Mouse (Mus musculus) embryonic facial prominence, embryonic 14.5 days (tissue): Measurements from ENCODE around the gene Serpinb7. TPM values are rescaled to one million over a fixed set of nuclear protein-coding genes. Genes with fewer than 3 reads are reported as not detected.

ENCODE experiments used
- ATAC-seq: fragments of 200-750 bp; cut with Nextera tagmentation; 2 replicates; pipeline ENCODE4 v1.8.0; 2017; ENCODE audit warnings: low read depth, moderate number of reproducible peaks, moderate TSS enrichment
- DNase-seq: peaks from one replicate; pipeline ENCODE4 v3.0.0-alpha.2; 2015; ENCODE audit warnings: low spot score
- H3K27ac ChIP-seq: fragments of 300-500 bp; sonication (generic); replicated peaks from 2 replicates; pipeline ENCODE4 v1.5.1; 2014; ENCODE audit warnings: low read depth, mild to moderate bottlenecking, low read length, moderate library complexity
- H3K27me3 ChIP-seq: fragments of 300-500 bp; sonication (generic); replicated peaks from 2 replicates; pipeline ENCODE4 v1.6.1; 2014; ENCODE audit warnings: low read length; ENCODE audit not compliant: control insufficient read depth, insufficient read depth
- H3K36me3 ChIP-seq: fragments of 300-500 bp; sonication (generic); 2 replicates; pipeline ENCODE4 v1.6.1; 2014; ENCODE audit warnings: low read length, mixed read lengths; ENCODE audit not compliant: control insufficient read depth, insufficient read depth
- H3K4me1 ChIP-seq: fragments of 300-500 bp; sonication (generic); 2 replicates; pipeline ENCODE4 v1.6.1; 2014; ENCODE audit warnings: antibody characterized with exemption, low read length; ENCODE audit not compliant: control insufficient read depth, insufficient read depth
- H3K4me2 ChIP-seq: fragments of 300-500 bp; sonication (generic); 2 replicates; pipeline ENCODE4 v1.6.1; 2014; ENCODE audit warnings: low read depth, mild to moderate bottlenecking, low read length, moderate library complexity, mixed read lengths
- H3K4me3 ChIP-seq: fragments of 300-500 bp; sonication (generic); 2 replicates; pipeline ENCODE4 v1.5.1; 2014; ENCODE audit warnings: low read depth, mild to moderate bottlenecking, low read length
- H3K9ac ChIP-seq: fragments of 300-500 bp; sonication (generic); 2 replicates; pipeline ENCODE4 v1.6.1; 2014; ENCODE audit warnings: low read depth, mild to moderate bottlenecking, low read length, moderate library complexity, mixed read lengths
- H3K9me3 ChIP-seq: fragments of 300-500 bp; sonication (generic); 2 replicates; pipeline ENCODE4 v1.6.1; 2016; ENCODE audit warnings: low read length; ENCODE audit not compliant: control insufficient read depth
- WGBS: fragments of 180-500 bp; shearing (Covaris S2); extraction: QIAGEN DNeasy Blood & Tissue Kit; methylation state at CpG from one replicate; pipeline ENCODE4 v1.1.7; 2014; 5-methylcytosine and 5-hydroxymethylcytosine counted together
- polyA plus RNA-seq: library from polyadenylated mRNA; unstranded; fragments of >200 nt; fragmentation: Nextera tagmentation; extraction: Ambion mirVana; gene quantifications from 2 replicates; pipeline ENCODE4 v1.2.1, GENCODE M21; 2014

Gene Serpinb7
- polyA plus RNA-seq, 1 experiment from 2014 or later, result 9.1 TPM

GRCm38 (mm10) chr1:107381491-107381890 is 18.0 kb upstream of the Serpinb7 start:
- H3K9ac ChIP-seq, result no peak overlapping the region
- H3K4me2 ChIP-seq, result no peak overlapping the region
- H3K4me3 ChIP-seq, result no peak overlapping the region
- H3K36me3 ChIP-seq, result no peaks in the 10 kb centered on the region
- DNase-seq (no peak), ATAC-seq (no peak)
- no peaks in the 10 kb centered on the region for H3K27me3 ChIP-seq
- no peak overlapping the region for H3K27ac ChIP-seq
- no peaks in the 10 kb centered on the region for H3K9me3 ChIP-seq
- H3K4me1 ChIP-seq, result no peaks in the 10 kb centered on the region

DNA sequence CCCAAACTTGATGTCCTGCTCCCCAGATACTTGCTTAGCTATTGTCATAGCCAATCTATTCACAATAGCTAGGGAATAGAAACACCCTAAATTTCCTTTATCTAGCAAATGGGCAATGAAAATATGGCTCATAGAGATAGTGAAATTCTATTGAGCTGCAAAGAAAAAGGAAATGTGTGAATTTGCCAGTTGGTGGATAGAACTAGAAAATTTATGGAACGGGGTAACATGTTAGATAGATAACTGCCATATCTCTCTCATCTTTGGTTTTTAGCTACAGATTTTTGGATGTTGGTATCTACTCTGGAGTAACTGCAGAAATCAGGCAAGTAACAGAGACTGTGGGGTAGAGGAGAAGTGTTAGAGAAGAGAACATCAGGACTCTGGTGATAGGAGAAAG is 17.1 kb upstream of the Serpinb7 start:
- DNase-seq, result no peak
- ATAC-seq, result no peak
- H3K36me3 ChIP-seq, result no peaks in the 10 kb centered on the region
- H3K4me3 ChIP-seq, result no peak overlapping the region
- no peak overlapping the region for H3K9ac ChIP-seq
- no peak overlapping the region for H3K27ac ChIP-seq
- no peaks in the 10 kb centered on the region for H3K4me1 ChIP-seq
- no peaks in the 10 kb centered on the region for H3K9me3 ChIP-seq
- 90% methylated on average over 1 of the region's 1 CpGs for WGBS
- H3K27me3 ChIP-seq, result no peaks in the 10 kb centered on the region
- no peak overlapping the region for H3K4me2 ChIP-seq

DNA sequence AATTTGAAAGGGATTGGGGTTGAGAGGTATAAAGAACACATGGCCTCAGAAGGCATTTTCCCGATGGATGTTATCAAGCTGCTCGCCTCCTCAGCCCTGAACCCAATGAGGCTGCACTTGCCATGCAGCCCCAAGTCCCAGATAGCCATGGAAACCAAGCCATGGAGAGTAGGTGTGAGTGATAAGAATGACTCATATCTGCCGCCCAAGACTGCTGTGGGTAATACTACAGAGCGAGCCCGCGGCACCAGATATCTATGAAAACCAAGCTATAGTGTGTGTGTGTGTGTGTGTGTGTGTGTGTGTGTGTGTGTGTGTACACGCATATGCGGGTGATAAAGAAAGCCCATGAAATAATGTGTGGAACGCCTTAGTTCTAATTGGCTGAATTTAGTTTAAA is 14.9 kb upstream of the Serpinb7 start:
- WGBS, result 93% methylated on average over 9 of the region's 9 CpGs
- H3K4me2 ChIP-seq, result no peak overlapping the region
- no peaks in the 10 kb centered on the region for H3K9me3 ChIP-seq
- no peaks in the 10 kb centered on the region for H3K27me3 ChIP-seq
- no peak overlapping the region for H3K27ac ChIP-seq
- DNase-seq, result no peak
- no peak overlapping the region for H3K9ac ChIP-seq
- ATAC-seq, result no peak
- H3K4me1 ChIP-seq, result no peaks in the 10 kb centered on the region
- no peaks in the 10 kb centered on the region for H3K36me3 ChIP-seq
- no peak overlapping the region for H3K4me3 ChIP-seq

- WGBS, result 73% methylated on average over 2 of the region's 2 CpGs
- no peaks in the 10 kb centered on the region for H3K4me1 ChIP-seq
Measured at GRCm38 (mm10) chr1:107389753-107390152, 9.7 kb upstream of the Serpinb7 start.

GRCm38 (mm10) chr1:107397481-107397880 is 2.0 kb upstream of the Serpinb7 start:
- 57% methylated on average over 1 of the region's 1 CpGs for WGBS

More at GRCm38 (mm10) chr1:107389753-107390152, 9.7 kb upstream of the Serpinb7 start:
- Histone ChIP-seq H3K9ac (no peak overlapping the region), H3K27ac (no peak overlapping the region), H3K27me3 (no peaks in the 10 kb centered on the region), H3K9me3 (no peaks in the 10 kb centered on the region), H3K36me3 (no peaks in the 10 kb centered on the region), H3K4me3 (no peak overlapping the region), H3K4me2 (no peak overlapping the region)
- ATAC-seq, result peak; percentile 74; the same call in 1 of the 2 replicates
- peak; percentile 32 for DNase-seq

DNA sequence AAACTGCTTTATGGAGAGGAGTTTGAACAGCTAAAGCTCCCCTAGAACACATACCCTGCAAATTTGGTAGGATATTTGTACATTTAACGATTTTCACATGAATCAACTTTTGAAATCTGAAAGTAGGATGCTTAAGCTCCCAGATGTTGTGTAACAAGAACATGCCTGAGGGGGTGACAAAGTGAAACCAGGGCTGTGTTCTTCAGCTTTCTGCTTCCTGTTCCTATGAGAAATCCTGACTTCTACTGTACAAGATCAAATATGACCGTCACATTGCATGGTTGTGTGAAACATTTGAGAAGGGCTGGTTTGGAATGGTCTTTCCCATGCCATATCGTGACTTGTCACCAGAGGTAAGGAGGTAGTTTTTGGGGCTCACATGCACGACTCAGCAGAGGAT is 2.6 kb downstream of the Serpinb7 start:
- DNase-seq (no peak), ATAC-seq (no peak)
- Histone ChIP-seq H3K9ac (no peak overlapping the region), H3K27me3 (no peaks in the 10 kb centered on the region), H3K4me2 (no peak overlapping the region), H3K27ac (no peak overlapping the region), H3K4me3 (no peak overlapping the region), H3K4me1 (no peaks in the 10 kb centered on the region), H3K36me3 (no peaks in the 10 kb centered on the region), H3K9me3 (no peaks in the 10 kb centered on the region)
- WGBS, result 76% methylated on average over 4 of the region's 4 CpGs

More at GRCm38 (mm10) chr1:107397481-107397880, 2.0 kb upstream of the Serpinb7 start:
- H3K4me2 ChIP-seq, result no peak overlapping the region
- H3K4me3 ChIP-seq, result no peak overlapping the region
- H3K27me3 ChIP-seq, result no peaks in the 10 kb centered on the region
- H3K36me3 ChIP-seq, result no peaks in the 10 kb centered on the region
- H3K27ac ChIP-seq, result no peak overlapping the region
- no peak for ATAC-seq
- no peak for DNase-seq
- no peaks in the 10 kb centered on the region for H3K4me1 ChIP-seq
- no peaks in the 10 kb centered on the region for H3K9me3 ChIP-seq
- H3K9ac ChIP-seq, result no peak overlapping the region

DNA sequence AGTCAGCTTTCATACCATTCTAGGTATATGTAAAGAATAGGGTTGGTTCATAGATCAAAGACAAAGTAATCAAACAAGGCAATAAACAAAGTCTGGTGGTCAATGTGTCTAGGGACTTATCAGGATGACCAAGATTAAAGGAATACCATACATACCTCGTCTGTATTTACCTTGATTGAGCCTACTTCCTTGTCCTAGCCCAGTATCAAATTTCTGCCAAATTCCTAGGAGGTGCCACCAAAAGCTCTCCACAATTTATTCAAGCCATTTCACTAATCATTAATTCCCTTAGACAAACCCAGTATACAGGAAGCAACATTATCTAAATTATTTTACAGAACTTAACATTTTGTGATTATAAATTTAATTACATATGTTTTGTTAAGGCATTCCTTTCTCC is 15.2 kb downstream of the Serpinb7 start:
- no peaks in the 10 kb centered on the region for H3K9me3 ChIP-seq
- H3K4me1 ChIP-seq, result no peaks in the 10 kb centered on the region
- no peak overlapping the region for H3K4me2 ChIP-seq
- 21% methylated on average over 1 of the region's 1 CpGs for WGBS
- no peaks in the 10 kb centered on the region for H3K27me3 ChIP-seq
- H3K9ac ChIP-seq, result no peak overlapping the region
- DNase-seq, result no peak
- H3K4me3 ChIP-seq, result no peak overlapping the region
- no peak overlapping the region for H3K27ac ChIP-seq
- no peak for ATAC-seq
- H3K36me3 ChIP-seq, result no peaks in the 10 kb centered on the region

DNA sequence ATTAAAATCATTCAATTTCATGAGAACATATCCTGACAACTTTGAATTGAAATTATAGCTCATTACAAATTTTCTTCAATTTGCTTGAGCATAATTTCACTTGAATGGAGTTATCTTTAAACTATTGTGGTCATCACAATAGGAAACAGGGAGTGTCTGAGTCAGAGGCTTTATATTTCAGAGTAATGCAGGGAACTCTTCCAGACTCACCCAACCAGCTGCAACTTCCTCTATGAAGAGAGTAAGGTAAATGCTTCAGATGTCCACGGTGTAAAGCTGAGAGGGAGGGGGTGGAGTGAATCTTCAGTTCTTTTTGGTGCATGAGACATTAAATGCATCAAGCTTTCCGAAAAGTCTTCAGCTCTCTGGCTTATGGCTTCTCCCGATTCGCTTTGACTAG is 23.0 kb downstream of the Serpinb7 start:
- H3K27ac ChIP-seq, result no peak overlapping the region
- DNase-seq (no peak), ATAC-seq (no peak)
- no peaks in the 10 kb centered on the region for H3K36me3 ChIP-seq
- H3K9me3 ChIP-seq, result no peaks in the 10 kb centered on the region
- H3K4me1 ChIP-seq, result no peaks in the 10 kb centered on the region
- no peak overlapping the region for H3K4me3 ChIP-seq
- WGBS, result 70% methylated on average over 4 of the region's 4 CpGs
- no peak overlapping the region for H3K4me2 ChIP-seq
- H3K27me3 ChIP-seq, result no peaks in the 10 kb centered on the region
- no peak overlapping the region for H3K9ac ChIP-seq

DNA sequence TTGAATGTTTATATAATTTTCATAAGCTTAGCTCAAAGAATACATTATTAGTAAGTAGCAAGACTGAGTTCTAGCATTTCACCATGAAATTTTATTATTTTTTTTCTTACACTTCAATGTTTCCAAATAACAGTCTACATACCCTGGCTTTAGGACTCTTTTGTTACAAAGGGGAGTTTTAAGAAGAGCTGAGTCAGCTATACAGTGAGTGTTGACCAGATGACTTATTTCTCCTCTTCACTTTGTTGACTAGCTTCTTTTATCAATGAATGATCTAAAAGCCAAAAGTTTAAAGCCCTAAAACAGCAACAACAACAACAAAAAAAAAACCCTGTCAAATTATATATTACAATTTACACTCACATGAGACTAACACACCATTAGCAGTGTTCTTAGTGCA is 31.8 kb downstream of the Serpinb7 start:
- H3K4me2 ChIP-seq, result no peak overlapping the region
- no peak overlapping the region for H3K4me3 ChIP-seq
- H3K4me1 ChIP-seq, result no peaks in the 10 kb centered on the region
- no peaks in the 10 kb centered on the region for H3K9me3 ChIP-seq
- ATAC-seq (no peak), DNase-seq (no peak)
- no peak overlapping the region for H3K9ac ChIP-seq
- no peak overlapping the region for H3K27ac ChIP-seq
- no peaks in the 10 kb centered on the region for H3K36me3 ChIP-seq
- H3K27me3 ChIP-seq, result no peaks in the 10 kb centered on the region
